Mouse (Mus musculus) MN1 (cell line): Measurements from ENCODE around the gene Gm12394.
A peak's percentile ranks its signal among the peaks of the same experiment; 100 is the strongest.
"Not testable (repeated sequence)": the region's sequence is repeated elsewhere in the genome, so short reads cannot be mapped to it uniquely, and the experiment has no call there.

Experiments
- DNase-seq: peaks from one replicate; pipeline ENCODE4 v3.0.0-alpha.2; 2016; ENCODE audit warnings: low spot score

Gene Gm12394

DNA sequence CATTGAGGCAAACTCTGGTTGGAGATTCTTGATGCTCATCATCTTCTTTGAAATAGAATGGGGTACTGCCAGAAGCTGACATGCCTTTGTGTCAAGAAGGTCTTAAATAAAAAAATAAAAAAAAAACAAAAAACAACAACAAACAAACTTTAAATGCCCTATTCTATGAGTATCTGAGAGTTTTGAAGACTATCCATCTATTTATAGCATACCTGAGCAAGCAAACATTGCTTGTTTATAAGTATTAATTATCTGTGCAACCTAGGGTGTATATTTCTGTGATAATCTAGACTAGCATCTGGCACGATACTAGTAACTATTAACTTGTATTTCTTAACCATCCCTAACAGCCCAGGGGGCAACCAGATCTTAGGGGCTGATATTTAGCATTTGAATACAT is at the start of gene Gm12394:
Gm12394 (minus strand) TSS at position 101 of the 400 bp plus-strand sequence.
- DNase-seq = not testable (repeated sequence)

- no peak for DNase-seq
These were observed 48.4 kb upstream of the Gm12394 start for GRCm38 (mm10) chr4:42904966-42905365.

GRCm38 (mm10) chr4:42904523-42904922 is 48.0 kb upstream of the Gm12394 start:
- DNase-seq = no peak

DNA sequence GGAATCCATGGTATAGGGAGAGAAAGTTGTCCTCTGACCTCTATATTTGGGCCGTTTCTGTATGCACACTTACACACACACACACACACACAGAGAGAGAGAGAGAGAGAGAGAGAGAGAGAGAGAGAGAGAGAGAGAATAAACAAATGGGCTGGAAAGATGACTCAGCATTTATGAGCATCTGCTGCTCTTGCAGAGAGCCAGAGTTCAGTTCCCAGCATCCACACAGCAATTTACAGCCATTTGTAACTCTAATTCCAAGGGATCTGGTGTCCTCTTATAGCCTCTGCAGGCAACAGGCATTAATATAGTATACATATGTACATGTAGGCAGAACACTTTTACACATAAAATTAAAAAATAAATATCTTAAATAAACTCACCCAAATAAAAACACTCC is 47.4 kb upstream of the Gm12394 start:
- no peak for DNase-seq

GRCm38 (mm10) chr4:42902730-42903129 is 46.2 kb upstream of the Gm12394 start:
- no peak for DNase-seq

DNA sequence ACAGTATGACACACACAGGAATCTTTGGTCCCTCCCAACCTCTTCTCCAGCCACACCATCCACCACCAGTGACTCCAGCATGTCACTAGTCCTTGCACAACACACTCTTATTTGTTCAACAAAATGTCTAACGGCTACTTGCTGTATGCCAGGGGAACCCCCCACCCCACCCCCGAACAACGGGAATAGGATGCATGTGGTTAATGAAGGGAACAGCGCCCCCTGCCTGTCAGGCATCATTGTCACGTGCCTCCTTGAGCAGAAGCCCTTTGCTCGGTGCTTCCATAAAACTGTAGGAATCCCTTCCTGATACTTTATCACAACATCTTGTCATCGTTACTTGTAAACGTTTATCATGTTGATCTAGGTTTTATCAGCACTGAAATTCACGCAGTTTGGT is 45.6 kb upstream of the Gm12394 start:
- no peak for DNase-seq

DNA sequence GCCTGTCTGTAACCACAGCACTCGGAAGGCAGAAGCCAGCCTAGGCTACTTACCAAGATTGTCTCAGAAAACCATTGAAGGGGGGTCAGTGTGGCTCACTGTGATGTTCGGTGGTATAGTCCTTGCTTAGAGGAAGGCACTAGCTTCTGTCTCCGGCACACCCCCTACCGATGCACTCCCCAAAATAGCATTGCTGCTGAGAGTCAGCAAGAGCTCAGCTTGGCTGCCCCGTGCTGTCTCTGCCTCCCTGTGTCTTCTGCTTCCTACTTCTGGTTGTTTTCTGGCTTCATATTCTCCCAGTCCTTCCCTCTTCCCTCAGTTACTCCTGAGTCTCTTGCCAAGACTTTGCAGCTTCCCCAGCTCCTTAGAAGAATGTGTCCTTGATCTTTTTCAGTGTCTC is 44.3 kb upstream of the Gm12394 start:
- DNase-seq = no peak

DNA sequence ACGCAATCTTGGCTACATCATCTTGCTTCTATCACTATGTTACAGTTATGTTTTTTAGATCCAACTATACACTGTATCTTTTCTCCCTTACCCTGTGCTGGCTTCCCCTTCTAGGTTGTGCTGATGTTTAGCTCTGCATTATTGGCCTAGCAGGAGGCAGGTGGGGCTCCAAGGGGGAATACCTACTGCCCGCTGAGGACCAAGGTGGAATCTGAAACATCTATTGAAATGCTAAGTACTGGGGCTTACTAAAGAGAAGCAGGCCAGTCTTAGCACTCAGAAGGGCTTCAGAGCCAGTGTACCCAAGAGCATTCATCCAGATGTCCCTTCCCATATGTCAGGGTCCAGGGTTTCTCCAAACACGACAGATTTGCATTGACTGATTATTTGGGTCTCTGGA is 42.3 kb upstream of the Gm12394 start:
- no peak for DNase-seq

DNA sequence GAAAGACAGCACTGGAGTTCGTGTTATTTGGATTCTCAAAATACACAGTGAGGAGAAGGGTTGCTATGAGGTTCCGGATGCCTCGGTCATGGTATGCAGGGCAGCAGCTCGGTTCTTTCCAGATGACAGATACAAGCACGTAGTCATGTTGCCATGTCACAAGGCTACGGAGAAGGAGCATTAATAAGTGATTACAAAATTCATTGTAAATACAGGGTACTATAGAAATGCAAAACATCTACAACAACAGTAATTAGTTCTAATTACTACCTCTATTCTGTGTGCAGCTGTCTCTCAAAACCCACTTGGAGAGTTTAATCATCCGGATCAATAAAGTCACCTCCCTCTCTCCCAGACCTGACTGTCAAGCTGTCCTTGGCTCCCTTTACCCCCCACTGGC is 38.5 kb upstream of the Gm12394 start:
- DNase-seq = no peak

GRCm38 (mm10) chr4:42891176-42891575 is 34.6 kb upstream of the Gm12394 start:
- DNase-seq = no peak

GRCm38 (mm10) chr4:42888806-42889205 is 32.2 kb upstream of the Gm12394 start:
- no peak for DNase-seq

- no peak for DNase-seq
These were observed 30.4 kb upstream of the Gm12394 start for GRCm38 (mm10) chr4:42886926-42887325.

DNA sequence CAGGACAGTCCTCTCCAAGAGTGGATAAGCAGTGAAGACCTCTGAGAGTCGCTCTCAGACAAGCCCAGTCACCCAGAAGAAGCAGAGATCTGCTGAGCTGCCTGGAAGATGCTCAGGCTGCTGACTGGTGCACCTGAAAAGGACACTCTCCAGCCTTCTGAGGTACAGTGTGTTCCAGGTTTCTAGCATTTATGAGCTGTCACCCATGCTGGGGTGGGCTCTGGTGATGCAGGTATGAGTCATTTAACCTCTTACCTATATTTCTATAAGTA is 24.0 kb upstream of the Gm12394 start:
- no peak for DNase-seq

DNA sequence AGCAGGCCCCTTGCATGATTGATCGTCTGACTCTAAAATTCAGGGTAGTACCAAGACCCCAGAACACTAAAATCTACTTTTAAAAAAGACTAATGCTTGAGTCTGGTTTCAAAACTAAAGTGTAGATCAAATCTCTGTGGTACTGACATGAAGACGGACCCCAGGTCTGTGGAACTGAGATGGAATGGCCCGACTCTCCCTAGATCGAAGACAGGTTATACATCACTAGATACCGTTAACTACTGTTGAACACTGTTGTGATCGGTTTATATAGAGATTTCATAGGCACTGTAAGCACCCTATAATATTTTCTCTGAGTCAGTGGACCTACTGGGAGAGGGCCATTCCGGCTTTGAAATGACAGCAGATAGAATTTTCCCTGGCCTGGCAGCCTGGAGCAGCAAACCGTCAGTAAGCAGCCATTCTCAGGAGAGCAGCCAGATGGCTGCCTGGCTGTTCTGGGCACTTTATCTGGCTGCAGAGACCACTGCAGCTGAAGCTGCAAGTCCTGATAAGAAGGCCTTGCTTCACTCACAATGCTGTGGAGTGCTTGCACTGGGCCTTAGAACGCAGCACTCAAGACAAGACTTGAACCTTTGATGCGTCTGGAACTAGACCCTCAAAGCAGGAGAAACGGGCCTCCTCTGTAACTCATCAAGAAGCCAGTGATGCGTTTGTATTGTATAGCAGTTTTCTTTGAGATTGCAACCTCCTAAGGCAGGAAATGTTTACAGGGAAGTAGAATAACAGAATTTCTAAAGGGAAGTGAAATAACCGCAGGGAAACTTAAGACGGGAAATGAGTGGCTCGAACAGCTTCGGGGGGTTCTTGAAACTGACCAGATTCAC is 23.5 kb upstream of the Gm12394 start:
- DNase-seq = peak; percentile 14

- DNase-seq = no peak
These were observed 21.1 kb upstream of the Gm12394 start for GRCm38 (mm10) chr4:42877657-42878056.

DNA sequence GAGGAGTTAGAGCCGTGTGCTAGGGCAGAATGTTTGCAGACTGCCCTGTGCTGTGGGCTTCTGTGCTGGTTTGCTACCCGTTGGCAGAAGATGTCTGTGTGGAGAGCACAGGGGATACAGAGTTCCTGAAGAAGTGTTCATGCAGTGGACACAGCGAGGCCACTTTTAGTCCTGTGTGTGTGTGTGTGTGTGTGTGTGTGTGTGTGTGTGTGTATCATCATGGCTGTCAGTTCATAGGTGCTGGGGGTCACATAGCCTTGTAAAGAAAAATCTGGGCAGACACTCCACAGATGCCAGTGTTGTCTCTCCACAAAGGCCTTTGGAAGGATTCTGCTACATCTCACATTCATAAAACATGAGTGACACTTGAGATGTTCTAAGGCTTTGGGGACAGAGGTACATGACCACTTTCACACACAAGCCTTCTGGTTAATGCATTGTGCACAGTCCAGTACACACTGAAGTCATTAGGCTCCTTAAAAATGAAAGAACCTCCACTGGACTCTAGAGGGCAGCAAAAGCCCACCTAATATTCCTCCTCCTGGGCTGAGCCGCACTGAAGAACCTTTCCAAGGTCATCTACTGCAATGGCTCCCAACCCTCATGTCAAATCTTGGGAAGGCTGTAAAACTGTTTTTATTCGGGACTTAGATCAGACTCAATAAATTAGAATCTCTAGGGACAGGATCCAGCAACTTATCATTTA is 20.2 kb upstream of the Gm12394 start:
- DNase-seq = peak; percentile 75

- DNase-seq = no peak
These were observed 17.6 kb upstream of the Gm12394 start, which contains the start of gene Fam205c for GRCm38 (mm10) chr4:42874134-42874533. TSS of gene Fam205c (minus strand) at chr4:42874234.

GRCm38 (mm10) chr4:42872746-42873435 is 16.3 kb upstream of the Gm12394 start:
- no peak for DNase-seq

GRCm38 (mm10) chr4:42872151-42872550 is 15.6 kb upstream of the Gm12394 start:
- no peak for DNase-seq

DNA sequence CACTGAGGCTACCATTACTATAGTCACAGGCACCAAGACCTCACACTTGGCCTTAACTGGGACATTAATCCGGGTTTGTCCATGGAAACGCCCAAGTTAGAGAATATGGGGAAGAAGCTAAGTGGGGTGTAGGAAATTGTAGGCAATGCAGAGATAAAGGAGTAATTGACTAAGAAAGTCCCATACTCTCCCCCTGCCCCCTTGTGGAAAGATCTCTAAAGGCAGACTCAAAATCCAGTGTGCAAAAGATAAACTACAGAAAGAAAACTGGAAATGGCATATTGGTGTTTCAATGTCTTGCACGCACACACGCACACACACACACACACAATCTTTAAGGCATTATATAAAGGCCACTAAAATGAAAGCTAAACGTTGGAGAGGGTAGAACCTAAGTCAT is 14.2 kb upstream of the Gm12394 start:
- no peak for DNase-seq

GRCm38 (mm10) chr4:42868193-42868592 is 11.6 kb upstream of the Gm12394 start:
- no peak for DNase-seq

DNA sequence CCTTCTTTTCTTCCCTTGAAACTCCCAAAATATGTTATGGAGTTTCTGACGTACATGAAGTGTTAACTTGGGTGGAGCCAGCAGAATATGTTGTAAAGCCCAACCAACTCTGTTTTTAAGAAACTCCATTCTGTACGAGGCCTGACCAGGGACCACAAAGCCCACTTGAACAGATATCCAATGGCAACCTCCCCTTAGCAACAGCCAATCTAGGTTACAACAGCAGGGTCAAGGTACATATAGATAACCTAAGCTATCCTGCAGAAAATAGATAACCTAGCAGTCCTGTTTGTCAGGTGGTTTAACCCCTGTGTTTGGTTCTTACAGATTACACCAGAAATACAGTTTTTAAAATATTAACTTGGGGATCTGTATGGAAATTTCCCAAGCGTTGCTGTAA is 10.8 kb upstream of the Gm12394 start:
- no peak for DNase-seq

DNA sequence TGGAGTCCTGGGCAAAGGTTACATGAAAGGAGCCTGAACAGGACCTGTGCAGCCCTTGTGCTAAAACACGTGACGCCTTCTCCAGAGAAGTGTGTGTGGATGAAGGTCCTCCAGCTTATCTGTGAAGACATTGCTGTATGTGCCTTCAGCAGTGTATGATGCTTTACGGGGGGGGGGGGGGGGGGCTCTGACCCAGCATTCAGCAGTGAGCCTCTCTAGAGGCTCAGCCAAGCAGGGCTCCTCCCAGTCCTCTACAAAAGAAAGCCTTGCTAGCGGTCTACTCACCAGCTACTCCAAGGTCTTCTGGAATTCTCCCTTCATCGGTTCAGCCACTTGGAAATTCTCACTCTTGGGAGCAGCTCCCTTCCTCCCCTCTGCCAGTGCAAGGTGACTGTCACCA is 6.9 kb upstream of the Gm12394 start:
- not testable (repeated sequence) for DNase-seq
